Mouse (Mus musculus) embryo, embryonic 11 days (tissue): ENCODE measurements at regions not wholly inside any gene's neighbourhood (a gene's known extent, or its start where the extent isn't known, plus 50 kb on each side); places are given as distances from the start of the nearest gene placed in this dataset.

Experiments
- DNase-seq: peaks from one replicate; pipeline ENCODE4 v3.0.0-alpha.2; 2015

GRCm38 (mm10) chr4:11903861-11904260 lies 77.2 kb downstream of the Gm10604 start:
- no peak for DNase-seq

DNA sequence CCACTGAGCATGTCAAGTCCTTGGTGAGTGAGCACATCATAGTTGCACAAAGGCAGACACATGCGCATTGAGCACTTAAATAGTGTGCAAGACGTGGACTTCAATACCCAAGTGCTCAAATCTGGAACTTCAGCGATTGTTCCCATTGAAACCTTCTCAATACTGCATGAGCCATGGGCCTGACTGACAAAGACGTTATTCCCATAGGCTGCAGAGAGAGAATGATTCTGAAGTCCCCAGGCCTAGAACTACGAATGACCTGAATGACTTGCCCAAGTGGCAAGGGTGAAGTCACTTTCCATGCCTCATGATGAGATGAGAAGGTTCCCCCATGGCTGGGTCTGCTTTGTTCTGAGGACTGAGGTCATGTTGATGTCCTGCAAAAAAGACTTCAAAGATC lies 77.7 kb downstream of the Gm10604 start:
- DNase-seq, result no peak

GRCm38 (mm10) chr4:11899979-11900624 lies 81.0 kb downstream of the Gm10604 start:
- peak; percentile 66 for DNase-seq

GRCm38 (mm10) chr4:11897231-11897630 lies 83.8 kb downstream of the Gm10604 start:
- DNase-seq, result no peak

- DNase-seq, result no peak
Observed at GRCm38 (mm10) chr4:11895857-11896825, 84.9 kb downstream of the Gm10604 start.

DNA sequence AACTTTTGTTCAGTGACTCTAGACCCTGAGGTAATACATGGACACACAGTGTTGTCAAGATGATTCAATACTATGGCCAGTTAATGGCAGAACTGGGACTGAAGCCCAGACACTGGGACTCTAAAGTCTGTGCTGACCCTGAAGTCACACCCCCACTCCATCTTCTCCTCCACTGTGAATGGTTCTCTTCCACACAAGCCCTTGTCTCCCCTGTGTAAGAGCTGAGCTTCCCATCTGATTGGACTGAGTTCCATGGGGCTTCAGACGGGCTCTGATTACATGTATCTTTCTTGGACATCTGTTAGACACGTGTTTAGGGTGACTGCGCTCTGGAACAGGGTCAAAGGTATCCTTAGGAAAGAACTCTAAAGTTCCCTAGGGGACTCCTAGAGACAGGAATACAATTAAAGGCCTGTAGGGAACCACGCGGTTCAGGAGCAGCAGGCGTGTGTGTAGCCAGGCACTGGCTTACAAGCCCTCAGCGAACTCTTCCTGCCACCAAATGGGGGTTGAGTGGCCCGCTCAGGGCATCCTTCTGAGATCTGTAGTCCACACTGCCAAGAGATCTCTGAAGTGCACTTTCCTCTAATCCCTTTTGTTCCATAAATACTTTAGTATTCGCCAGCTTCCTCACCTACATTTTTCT lies 87.4 kb downstream of the Gm10604 start:
- DNase-seq, result peak; percentile 24

DNA sequence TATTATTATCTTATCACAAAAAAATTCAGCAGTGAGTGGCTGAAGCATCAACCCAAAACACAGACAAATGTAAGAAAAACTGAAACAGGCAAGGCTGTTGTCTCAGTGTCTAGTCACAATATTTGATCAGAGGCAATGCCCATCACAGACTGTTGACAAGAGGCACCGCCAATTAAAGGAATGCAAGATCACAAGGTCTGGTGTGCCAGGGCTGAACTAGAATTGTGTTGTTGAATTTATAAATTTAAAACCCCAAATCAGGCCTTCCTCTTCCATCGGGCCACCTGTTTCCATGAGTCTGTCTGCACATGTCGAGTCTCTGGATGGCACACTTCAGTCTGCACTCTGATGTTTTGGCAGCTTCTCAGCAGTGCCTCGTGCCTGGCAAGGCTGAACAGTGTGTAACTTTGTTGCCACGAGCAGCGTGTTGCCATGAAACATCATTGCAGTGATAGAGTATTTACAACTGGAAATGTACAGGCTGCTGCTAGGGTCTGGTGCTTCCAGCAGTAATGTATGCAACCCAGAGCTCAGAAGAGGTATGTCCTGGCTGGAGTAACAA lies 91.9 kb downstream of the Gm10604 start:
- no peak for DNase-seq

GRCm38 (mm10) chr4:11887377-11887776 lies 93.7 kb downstream of the Gm10604 start:
- peak; percentile 20 for DNase-seq

GRCm38 (mm10) chr4:11885499-11885898 lies 95.6 kb downstream of the Gm10604 start:
- peak; percentile 41 for DNase-seq

GRCm38 (mm10) chr4:11884818-11885217 lies 96.2 kb downstream of the Gm10604 start:
- peak; percentile 44 for DNase-seq

- no peak for DNase-seq
Observed at GRCm38 (mm10) chr4:11883295-11883694, 97.8 kb downstream of the Gm10604 start.

GRCm38 (mm10) chr4:11882666-11883065 lies 98.4 kb downstream of the Gm10604 start:
- DNase-seq, result no peak

DNA sequence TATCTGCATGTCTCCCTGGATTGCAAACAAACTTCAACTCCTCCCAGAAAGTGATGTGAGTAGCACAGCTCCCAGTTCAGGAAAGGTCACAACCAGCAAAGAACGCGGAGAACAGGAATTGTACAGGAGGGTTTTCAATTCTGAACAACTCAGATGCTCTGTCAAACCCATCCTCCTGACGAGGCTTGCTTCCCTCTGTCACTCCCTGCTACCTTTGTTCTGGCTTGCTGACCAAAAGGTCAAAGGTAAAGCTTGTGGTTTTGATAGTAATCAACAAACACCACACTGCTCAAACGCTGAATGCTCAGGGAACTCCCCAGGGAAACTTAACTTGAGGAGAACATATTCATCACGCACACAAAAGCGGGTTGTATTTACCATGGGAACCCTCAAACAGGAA lies 102.4 kb downstream of the Gm10604 start:
- no peak for DNase-seq

GRCm38 (mm10) chr4:11877945-11878344 lies 103.1 kb downstream of the Gm10604 start:
- DNase-seq, result no peak

- no peak for DNase-seq
Observed at GRCm38 (mm10) chr4:11876009-11876408, 105.1 kb downstream of the Gm10604 start.

- no peak for DNase-seq
Observed at GRCm38 (mm10) chr4:11874586-11875264, 106.3 kb downstream of the Gm10604 start.

- DNase-seq, result no peak
Observed at GRCm38 (mm10) chr4:11872036-11872435, 109.0 kb downstream of the Gm10604 start.

GRCm38 (mm10) chr4:11869721-11870120 lies 111.3 kb downstream of the Gm10604 start:
- no peak for DNase-seq

- DNase-seq, result no peak
Observed at GRCm38 (mm10) chr4:11868565-11868964, 112.5 kb downstream of the Gm10604 start.
